Mouse (Mus musculus) kidney, postnatal 36 days (tissue): ENCODE measurements around the gene Prkar1a.
"Not testable (repeated sequence)": the region's sequence is repeated elsewhere in the genome, so short reads cannot be mapped to it uniquely, and the experiment has no call there.

Experiments
- DNase-seq, 2 experiments: peaks; one replicate each; pipeline ENCODE4 v3.0.0; 2021 to 2022; ENCODE audit warnings: mixed read lengths in 2 of 2

Prkar1a gene

DNA sequence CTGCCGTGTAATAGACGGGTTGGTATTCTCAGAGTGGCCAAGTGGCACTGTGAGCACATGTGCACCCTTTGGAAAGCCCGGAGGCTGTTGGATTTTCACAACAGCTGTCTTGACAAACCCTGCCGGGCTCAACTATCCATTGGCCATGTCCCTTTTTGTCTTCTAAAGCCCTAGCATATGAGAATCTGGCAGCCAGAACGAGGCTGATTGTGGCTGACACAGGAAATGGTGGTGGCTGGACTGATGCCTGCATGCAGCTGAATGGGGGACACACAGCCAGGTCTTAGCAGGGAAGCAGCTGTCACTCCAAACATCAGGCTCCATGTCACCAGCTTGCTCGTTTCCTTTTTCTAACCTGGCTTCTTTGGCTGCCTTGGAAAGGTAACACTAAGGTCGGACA is 695 bp upstream of the Prkar1a start:
- peak in 1 of 2 experiments; percentile 64 for DNase-seq

GRCm38 (mm10) chr11:109649975-109650701 is 933 bp downstream of the Prkar1a start:
- peak; percentile 82 for DNase-seq

GRCm38 (mm10) chr11:109650788-109651565 is 1.8 kb downstream of the Prkar1a start:
- DNase-seq: peak; percentile 95 to 97

- peak; percentile 35 to 65 for DNase-seq
These were observed 2.4 kb downstream of the Prkar1a start for GRCm38 (mm10) chr11:109651566-109652024.

GRCm38 (mm10) chr11:109652505-109652904 is 3.3 kb downstream of the Prkar1a start:
- DNase-seq: no peak

DNA sequence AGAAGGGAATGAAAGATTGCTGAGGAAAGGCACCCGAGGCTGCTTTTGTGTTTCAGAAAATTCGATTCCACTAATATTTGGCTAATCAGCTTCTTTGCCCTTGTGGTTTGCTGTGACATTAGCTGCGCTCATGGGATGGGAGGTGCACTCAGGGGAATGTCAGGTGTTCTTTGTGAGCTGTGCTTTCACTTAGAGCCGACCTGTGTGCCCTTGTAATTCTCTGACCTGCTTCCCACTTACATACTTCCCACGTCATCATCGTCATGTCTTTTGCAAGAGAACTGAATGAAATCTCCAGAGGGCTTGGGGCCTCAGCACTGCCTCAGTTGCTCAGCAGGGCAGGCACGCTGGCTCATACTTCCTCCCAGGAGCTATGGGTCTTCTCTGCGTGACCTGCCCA is 4.0 kb downstream of the Prkar1a start:
- no peak for DNase-seq

GRCm38 (mm10) chr11:109654581-109654980 is 5.4 kb downstream of the Prkar1a start:
- no peak for DNase-seq

- DNase-seq: no peak
These were observed 7.0 kb downstream of the Prkar1a start for GRCm38 (mm10) chr11:109656232-109656631.

DNA sequence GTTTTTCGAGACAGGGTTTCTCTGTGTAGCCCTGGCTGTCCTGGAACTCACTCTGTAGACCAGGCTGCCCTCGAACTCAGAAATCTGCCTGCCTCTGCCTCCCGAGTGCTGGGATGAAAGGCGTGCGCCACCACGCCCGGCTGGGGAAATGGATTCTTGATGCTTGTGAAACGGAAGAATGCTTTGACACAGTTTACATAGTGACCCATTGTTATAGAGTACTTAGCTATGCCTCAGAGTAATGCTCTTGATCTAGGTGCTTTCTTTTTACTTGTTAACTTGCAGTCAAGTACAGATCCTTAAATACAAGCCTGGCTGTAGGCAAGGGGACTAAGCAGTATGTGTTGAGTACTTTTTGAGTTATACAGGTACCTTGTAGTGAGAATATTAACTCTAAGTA is 11.3 kb downstream of the Prkar1a start:
- not testable (repeated sequence) for DNase-seq

DNA sequence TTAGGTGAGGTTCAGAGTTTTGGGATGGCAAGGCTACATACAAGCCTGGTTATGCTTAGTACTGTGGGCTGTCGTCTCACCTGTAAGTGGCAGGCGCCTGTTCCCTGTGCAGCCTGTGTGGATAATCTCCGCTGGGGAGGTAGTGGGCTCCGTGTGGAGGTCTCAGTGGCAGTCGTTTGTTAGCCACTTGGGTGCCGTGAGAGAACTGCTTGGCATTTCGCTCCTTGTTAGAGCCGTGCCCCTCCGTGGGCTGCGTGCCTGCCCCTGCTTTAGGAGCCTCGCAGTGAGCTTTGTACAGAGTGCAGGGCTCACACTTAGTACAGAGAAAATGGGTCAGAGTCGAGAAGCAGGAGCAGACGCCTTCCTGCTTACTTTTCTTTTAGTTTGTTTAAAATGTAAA is 15.1 kb downstream of the Prkar1a start:
- no peak for DNase-seq

GRCm38 (mm10) chr11:109665424-109665823 is 16.2 kb downstream of the Prkar1a start:
- DNase-seq: no peak

GRCm38 (mm10) chr11:109666411-109666810 is 17.2 kb downstream of the Prkar1a start:
- DNase-seq: no peak

DNA sequence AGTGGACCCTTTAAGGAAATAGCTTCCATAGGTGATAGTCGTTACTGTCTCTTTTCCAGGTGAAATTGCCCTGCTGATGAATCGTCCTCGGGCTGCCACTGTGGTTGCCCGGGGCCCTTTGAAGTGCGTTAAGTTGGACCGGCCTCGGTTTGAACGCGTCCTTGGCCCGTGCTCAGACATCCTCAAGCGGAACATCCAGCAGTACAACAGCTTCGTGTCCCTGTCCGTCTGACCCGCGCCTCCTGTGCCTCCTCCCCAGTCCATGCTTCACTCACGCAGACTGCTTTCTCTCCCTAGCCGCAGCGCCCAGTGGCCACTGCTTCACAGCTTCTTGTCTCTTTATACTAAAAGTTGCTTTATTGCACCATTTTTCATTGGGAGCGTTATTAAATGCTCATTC is 18.2 kb downstream of the Prkar1a start:
- no peak for DNase-seq

GRCm38 (mm10) chr11:109668115-109668725 is 19.0 kb downstream of the Prkar1a start:
- no peak for DNase-seq

DNA sequence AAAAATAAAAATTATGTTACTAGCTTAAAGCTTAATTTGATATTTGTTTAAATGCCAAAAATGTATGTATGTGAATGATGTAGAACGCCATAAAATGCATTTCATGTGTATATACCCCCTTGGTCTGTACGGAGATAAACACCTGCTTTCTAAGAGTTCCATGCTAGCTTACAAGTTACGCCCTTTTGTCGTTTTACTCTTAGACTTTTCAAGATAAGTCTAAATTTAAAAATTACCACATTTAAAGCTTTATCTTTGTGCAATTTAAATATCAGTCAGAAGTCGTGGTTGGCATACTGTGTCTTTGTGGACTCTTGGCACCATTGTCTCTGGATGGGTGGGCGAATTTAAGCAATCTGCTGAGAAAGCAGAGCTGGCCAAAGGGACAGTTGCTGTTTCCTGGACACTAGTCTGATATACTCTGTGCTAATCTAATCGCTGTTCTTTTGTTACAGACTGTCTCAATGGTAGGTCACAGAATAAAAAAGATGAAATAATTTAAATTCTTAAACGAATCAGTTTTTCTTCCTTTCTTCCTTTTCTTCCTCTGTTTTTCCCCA is 20.0 kb downstream of the Prkar1a start:
- DNase-seq: no peak

DNA sequence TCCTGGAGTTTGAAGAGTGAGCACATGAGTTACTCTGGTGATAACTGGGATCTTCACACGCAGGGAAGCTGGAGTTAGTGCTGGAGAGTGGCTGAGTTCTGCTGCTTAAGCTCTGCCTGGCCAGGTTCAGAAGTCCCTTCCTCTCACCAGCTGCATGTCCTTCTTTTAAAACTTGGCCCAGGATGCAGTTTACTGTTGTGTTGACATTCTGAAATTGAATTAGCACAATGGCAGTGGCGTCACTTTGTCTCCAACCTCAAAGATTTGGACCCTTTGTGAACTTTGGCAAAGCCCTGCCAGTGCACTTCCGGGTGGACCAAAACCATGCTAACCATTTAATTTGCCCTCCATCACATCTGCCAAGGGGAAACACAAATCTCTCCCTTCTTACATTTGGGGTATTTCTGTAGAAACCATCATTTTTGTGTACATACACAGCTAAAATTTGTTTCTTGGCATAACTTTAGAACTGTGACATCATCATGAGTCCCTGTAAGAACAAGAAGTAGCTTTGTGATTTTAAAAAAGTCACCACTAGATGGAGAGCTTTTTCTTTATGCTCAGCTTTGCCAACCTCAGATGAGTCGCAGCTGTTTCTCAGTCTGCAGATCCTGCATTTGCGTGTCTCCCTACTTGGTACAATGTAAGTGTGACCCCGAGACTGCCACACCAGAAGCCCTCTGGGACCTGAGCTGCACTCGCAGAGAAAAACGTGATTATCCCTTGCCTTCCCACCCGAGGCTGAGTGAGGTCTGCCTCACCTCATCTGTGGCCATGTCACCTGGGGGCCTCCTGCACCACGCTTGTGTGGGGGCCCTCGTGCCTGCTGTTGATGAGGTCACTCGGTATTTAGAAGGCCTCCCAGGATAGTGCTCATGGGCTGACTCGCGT is 21.1 kb downstream of the Prkar1a start:
- DNase-seq: peak in 1 of 2 experiments; percentile 58

GRCm38 (mm10) chr11:109671136-109672020 is 22.2 kb downstream of the Prkar1a start:
- no peak for DNase-seq

- no peak for DNase-seq
These were observed 22.8 kb downstream of the Prkar1a start for GRCm38 (mm10) chr11:109672021-109672324.

- DNase-seq: no peak
These were observed 23.2 kb downstream of the Prkar1a start for GRCm38 (mm10) chr11:109672396-109672795.

DNA sequence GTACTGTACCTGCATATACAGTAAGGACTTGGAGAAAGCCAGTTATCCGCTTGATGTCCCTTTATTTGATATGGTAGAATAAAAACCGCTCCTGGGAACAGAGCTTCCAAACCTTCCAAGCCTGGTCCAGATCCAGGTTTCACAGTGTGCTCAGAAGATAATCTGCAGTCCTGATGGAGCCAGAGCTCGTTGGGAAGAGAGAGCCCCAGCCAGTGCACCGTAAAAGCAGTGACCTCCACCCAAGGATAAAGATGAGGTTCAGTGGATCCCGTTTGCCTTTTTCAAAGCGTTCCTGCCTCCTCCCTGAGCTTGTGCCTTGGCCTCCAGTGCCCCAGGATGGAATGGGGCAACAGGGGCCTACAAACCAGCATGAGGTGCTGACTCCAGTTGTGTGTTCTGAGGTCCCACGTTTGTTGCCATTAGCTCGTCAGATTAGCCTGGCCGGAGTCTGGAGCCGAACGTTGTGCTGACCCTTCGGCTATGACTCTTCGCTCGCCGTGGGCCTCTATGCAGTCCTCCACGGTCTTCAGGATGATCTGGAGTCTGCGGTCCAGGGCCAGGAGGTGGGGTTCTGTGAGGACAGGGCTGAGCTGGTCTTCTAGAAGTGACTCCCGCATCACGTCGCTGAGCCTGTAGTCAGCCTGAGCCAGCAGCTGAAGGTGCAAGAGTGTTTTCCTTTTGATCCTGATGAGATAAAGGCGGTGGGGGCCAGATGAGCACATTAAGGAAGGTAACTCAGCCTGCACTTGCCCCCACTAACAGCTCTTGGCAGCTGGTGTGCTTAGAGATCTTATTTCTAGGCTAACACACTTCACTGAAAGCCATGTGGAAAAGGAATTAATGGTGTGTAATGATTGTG is 23.9 kb downstream of the Prkar1a start:
- DNase-seq: no peak
